Mouse (Mus musculus) lung, postnatal 0 days (tissue): Measurements from ENCODE around the gene Edaradd. TPM values are rescaled to one million over a fixed set of nuclear protein-coding genes. Genes with fewer than 3 reads are reported as not detected.

ENCODE experiments used
- ATAC-seq: fragments of 200-750 bp; cut with Nextera tagmentation; 2 replicates; pipeline ENCODE4 v1.8.0; 2017; ENCODE audit warnings: moderate library complexity
- DNase-seq: peaks from one replicate; pipeline ENCODE4 v3.0.0-alpha.2; 2016; ENCODE audit warnings: low spot score
- H3K27ac ChIP-seq: fragments of 300-500 bp; sonication (generic); 2 replicates; pipeline ENCODE4 v1.5.1; 2014; ENCODE audit warnings: antibody characterized with exemption, mild to moderate bottlenecking, low read length, mixed read lengths
- H3K27me3 ChIP-seq: fragments of 300-500 bp; sonication (generic); replicated peaks from 2 replicates; pipeline ENCODE4 v1.6.1; 2014; ENCODE audit warnings: low read length, mixed read lengths; ENCODE audit not compliant: insufficient read depth
- H3K36me3 ChIP-seq: fragments of 300-500 bp; sonication (generic); 2 replicates; pipeline ENCODE4 v1.6.1; 2014; ENCODE audit warnings: low read length, mixed read lengths; ENCODE audit not compliant: insufficient read depth
- H3K4me1 ChIP-seq: fragments of 300-500 bp; sonication (generic); 2 replicates; pipeline ENCODE4 v1.6.1; 2014; ENCODE audit warnings: antibody characterized with exemption, low read depth, low read length, mixed read lengths; ENCODE audit not compliant: insufficient read depth
- H3K4me2 ChIP-seq: fragments of 300-500 bp; sonication (generic); replicated peaks from 2 replicates; pipeline ENCODE4 v1.6.1; 2014; ENCODE audit warnings: low read depth, mild to moderate bottlenecking, low read length, moderate library complexity, mixed read lengths
- H3K4me3 ChIP-seq: fragments of 300-500 bp; sonication (generic); 2 replicates; pipeline ENCODE4 v1.5.1; 2014; ENCODE audit warnings: low read depth, low read length
- H3K9ac ChIP-seq: fragments of 300-500 bp; sonication (generic); replicated peaks from 2 replicates; pipeline ENCODE4 v1.6.1; 2014; ENCODE audit warnings: low read depth, mild to moderate bottlenecking
- H3K9me3 ChIP-seq: fragments of 300-500 bp; sonication (generic); 2 replicates; pipeline ENCODE4 v1.6.1; 2016; ENCODE audit warnings: low read length, mixed read lengths
- CTCF ChIP-seq: IDR thresholded peaks from 2 replicates; pipeline ENCODE4 v1.5.1; 2016; ENCODE audit warnings: antibody characterized with exemption, mild to moderate bottlenecking
- EP300 ChIP-seq: IDR thresholded peaks from 2 replicates; pipeline ENCODE4 v1.6.1; 2016; ENCODE audit warnings: antibody characterized with exemption, mild to moderate bottlenecking, control low read depth
- WGBS: fragments of 180-500 bp; shearing (Covaris S2); extraction: QIAGEN DNeasy Blood & Tissue Kit; methylation state at CpG from one replicate; pipeline ENCODE4 v1.1.7; 2014; 5-methylcytosine and 5-hydroxymethylcytosine counted together
- polyA plus RNA-seq: library from polyadenylated mRNA; unstranded; fragments of >200 nt; fragmentation: Nextera tagmentation; extraction: Ambion mirVana; gene quantifications from 2 replicates; pipeline ENCODE4 v1.2.1, GENCODE M21; 2015

Gene Edaradd
- polyA plus RNA-seq, 1 experiment from 2014 or later = 0.23 TPM

DNA sequence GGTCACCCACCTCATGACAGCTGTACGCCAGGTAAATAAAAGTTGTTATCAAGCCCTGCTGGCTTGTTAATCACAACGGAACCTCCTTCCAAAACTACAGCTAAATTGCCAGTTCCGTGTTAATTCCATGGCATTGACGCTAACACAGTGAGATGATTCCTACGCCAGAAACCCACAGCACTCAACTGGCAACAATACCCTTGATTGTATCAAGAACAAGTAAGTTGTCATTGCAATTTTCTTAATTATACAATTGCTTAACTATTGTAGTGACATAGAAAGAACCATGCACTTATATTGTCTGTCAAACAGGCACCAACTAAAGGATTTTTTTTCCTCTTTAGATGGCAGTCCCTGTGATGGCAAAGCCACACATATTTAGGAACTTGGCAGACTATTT is 23.0 kb upstream of the Edaradd start:
- H3K36me3 ChIP-seq = no peaks in the 10 kb centered on the region
- H3K27ac ChIP-seq = no peak overlapping the region
- WGBS = 36% methylated on average over 5 of the region's 5 CpGs
- no peaks in the 10 kb centered on the region for H3K9me3 ChIP-seq
- TF ChIP-seq CTCF (no peak), EP300 (no peak)
- ATAC-seq (no peak), DNase-seq (no peak)
- no peak overlapping the region for H3K4me2 ChIP-seq
- H3K9ac ChIP-seq = no peak overlapping the region
- no peak overlapping the region for H3K4me3 ChIP-seq
- H3K27me3 ChIP-seq = no peaks in the 10 kb centered on the region
- H3K4me1 ChIP-seq = 0 out of 2 replicates have a peak, but pooled peaks cover 6% of the 10 kb centered on the region

DNA sequence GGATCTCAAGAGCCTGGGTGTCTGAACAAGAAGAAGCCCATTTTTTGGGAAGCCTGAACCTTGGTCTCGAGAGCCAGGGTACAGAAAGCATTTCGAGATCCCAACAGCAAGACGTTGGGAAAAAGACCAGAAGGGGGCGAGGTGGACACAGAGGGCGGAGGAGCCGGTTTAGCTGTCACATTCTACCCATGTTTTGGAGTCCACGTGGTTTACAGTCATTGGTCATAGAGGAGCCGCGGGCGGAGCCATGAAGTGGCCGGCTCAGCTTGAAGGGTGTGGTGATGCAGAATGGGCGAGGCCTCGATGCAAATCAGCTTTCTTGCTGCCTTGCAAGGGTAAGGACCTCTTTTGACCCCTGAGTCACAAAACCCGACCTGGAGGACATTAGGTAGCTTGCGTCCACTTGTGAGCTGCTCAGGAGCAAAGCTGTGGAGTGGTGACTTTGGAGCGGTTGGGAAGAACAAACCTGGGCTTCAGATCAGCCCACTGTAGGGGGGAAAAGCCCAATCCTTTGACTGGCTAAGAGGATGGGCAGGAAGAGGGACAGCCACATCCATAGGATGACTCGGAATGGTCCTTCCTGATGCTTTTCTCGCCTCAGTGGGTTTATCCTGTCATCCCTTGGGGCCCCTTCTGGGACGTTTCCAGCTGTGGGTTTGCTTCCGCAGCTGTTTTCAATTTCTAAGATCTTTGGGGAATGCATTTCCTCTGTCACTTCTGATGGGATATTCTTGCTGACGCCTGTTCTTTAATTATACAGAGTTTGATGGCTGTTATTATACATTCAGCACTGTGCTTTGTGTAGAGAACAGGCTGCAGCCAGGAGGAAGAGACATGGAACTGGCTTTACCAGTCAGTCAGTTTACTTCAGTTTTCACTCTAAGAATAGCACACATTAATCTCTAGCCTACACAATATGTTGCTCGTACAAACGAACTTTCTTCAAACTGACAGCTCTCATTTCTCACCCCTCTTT is 22.1 kb upstream of the Edaradd start:
- 0 out of 2 replicates have a peak, but pooled peaks cover 6% of the 10 kb centered on the region for H3K4me1 ChIP-seq

GRCm38 (mm10) chr13:12540119-12540518 is 19.9 kb upstream of the Edaradd start:
- H3K9ac ChIP-seq = no peak overlapping the region
- H3K4me2 ChIP-seq = no peak overlapping the region
- ATAC-seq = no peak
- H3K27me3 ChIP-seq = no peaks in the 10 kb centered on the region
- DNase-seq = no peak
- H3K27ac ChIP-seq = no peak overlapping the region
- H3K9me3 ChIP-seq = no peaks in the 10 kb centered on the region
- no peak for TF ChIP-seq EP300
- TF ChIP-seq CTCF = no peak
- no peak overlapping the region for H3K4me3 ChIP-seq
- no peaks in the 10 kb centered on the region for H3K36me3 ChIP-seq
- WGBS = 74% methylated on average over 13 of the region's 13 CpGs
- 0 out of 2 replicates have a peak, but pooled peaks cover 6% of the 10 kb centered on the region for H3K4me1 ChIP-seq

More for the DNA sequence above, 22.1 kb upstream of the Edaradd start:
- no peak overlapping the region for H3K9ac ChIP-seq
- no peaks in the 10 kb centered on the region for H3K27me3 ChIP-seq
- DNase-seq = peak; percentile 93
- H3K9me3 ChIP-seq = no peaks in the 10 kb centered on the region
- H3K36me3 ChIP-seq = no peaks in the 10 kb centered on the region
- ATAC-seq = peak; percentile 98
- peak overlapping the region; percentile 33 for H3K4me2 ChIP-seq
- H3K27ac ChIP-seq = no peak overlapping the region
- H3K4me3 ChIP-seq = no peak overlapping the region
- WGBS = 4% methylated on average over 23 of the region's 23 CpGs
- TF ChIP-seq EP300 = no peak
- peak; percentile 63 for TF ChIP-seq CTCF

DNA sequence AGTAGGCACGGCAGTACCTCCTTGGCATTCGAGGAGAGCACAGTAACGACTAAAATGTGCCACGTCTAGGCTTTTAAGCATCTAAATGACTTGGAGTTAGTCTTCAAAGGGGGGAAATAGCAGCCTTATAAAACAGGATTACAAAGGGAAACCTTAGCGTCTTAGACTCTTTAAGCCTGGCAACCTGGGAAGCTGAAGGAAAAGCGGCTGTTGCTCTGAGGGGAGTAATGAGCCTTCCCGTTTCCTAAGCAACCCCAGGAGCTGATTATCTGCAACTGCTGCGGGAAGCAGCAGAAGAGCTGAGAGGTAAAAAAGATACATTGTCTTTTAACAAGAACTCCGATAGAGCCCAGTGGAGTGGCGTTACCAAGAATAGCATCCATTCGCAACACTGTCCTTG is 19.5 kb upstream of the Edaradd start:
- Histone ChIP-seq H3K9ac (no peak overlapping the region), H3K36me3 (no peaks in the 10 kb centered on the region), H3K4me2 (no peak overlapping the region), H3K9me3 (no peaks in the 10 kb centered on the region), H3K27me3 (no peaks in the 10 kb centered on the region), H3K4me3 (no peak overlapping the region), H3K4me1 (0 out of 2 replicates have a peak, but pooled peaks cover 6% of the 10 kb centered on the region), H3K27ac (no peak overlapping the region)
- WGBS = 40% methylated on average over 11 of the region's 11 CpGs
- DNase-seq (no peak), ATAC-seq (no peak)
- no peak for TF ChIP-seq CTCF
- TF ChIP-seq EP300 = no peak

- TF ChIP-seq CTCF (peak; percentile 61), EP300 (no peak)
- DNase-seq = peak; percentile 16
- Histone ChIP-seq H3K9ac (no peak overlapping the region), H3K4me3 (no peak overlapping the region), H3K27ac (no peak overlapping the region), H3K4me2 (no peak overlapping the region), H3K27me3 (no peaks in the 10 kb centered on the region), H3K36me3 (no peaks in the 10 kb centered on the region), H3K4me1 (0 out of 2 replicates have a peak, but pooled peaks cover 6% of the 10 kb centered on the region), H3K9me3 (no peaks in the 10 kb centered on the region)
- 67% methylated on average over 6 of the region's 6 CpGs for WGBS
- ATAC-seq = no peak
Measured at GRCm38 (mm10) chr13:12537971-12538370, 17.7 kb upstream of the Edaradd start.

DNA sequence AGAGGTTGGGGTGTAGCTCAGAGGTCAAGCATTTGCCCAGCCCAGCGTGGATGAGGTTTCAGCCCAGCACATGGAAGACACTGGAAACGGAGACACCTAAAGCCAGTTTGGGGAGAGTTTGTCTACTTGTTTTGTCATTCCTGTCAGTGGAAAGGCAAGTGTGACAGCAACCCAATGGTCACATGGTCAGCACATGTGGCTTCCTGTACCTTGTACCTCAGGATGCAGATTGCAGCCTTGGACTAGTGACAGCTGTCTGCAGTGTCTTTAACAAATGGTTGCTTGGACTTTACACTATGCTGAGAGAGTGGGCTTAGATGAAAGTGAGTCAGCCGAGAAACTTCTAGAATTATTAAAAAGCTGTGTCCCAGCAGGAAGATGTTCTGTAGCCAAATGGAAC is 14.4 kb upstream of the Edaradd start:
- H3K4me1 ChIP-seq = no peaks in the 10 kb centered on the region
- TF ChIP-seq CTCF = no peak
- no peak for TF ChIP-seq EP300
- DNase-seq (no peak), ATAC-seq (no peak)
- no peak overlapping the region for H3K27ac ChIP-seq
- no peak overlapping the region for H3K4me3 ChIP-seq
- no peaks in the 10 kb centered on the region for H3K27me3 ChIP-seq
- no peaks in the 10 kb centered on the region for H3K36me3 ChIP-seq
- WGBS = 65% methylated on average over 3 of the region's 3 CpGs
- no peak overlapping the region for H3K9ac ChIP-seq
- H3K9me3 ChIP-seq = no peaks in the 10 kb centered on the region
- H3K4me2 ChIP-seq = no peak overlapping the region
